Mouse (Mus musculus): ENCODE measurements around the gene Tesmin.

Tesmin gene

DNA sequence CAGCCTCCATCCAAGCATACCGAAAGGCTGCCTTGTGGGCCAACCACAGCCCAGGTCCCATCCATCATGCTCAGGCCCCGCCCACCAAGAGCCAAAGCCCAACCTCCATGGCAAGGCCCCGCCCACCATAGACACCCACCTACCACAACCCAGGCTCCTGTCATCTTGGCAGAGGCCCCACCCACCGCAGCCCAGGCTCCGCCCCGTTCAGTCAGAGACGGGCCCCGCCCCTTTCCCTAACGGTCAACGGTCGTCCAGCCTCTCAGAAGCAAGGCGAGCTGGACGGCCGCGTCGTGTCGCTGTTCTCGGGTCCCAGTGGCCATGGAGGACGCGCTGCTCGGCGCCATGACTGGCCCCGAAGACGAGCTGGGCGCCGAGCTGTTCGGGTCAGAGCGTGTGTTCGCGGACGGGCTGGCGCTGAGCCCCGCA is at the start of gene Tesmin:
Gene Tesmin, plus strand, starts transcription at position 229 of the 429 bp plus-strand sequence.
- DNase-seq, result peak; percentile 94 to 96

DNA sequence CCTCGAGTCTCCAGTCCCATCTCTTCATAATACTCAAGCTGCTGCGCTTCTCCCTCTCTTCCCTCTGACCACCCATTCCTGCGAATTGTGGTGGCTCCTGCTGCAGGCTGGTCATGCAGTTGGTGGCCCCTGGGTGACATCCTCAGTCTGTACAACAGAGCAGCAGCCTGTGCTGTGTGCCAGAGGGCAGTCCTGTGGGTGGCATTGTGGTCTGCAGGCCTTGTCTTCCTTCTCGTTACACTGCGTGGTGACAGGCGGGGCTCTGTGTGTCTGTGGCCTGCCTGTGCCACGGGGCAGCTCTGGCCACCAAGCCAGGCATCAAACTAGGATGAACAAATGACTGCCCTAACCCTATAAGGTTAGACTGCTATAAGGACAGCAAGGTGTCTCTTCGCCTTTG is 49.5 kb upstream of the Tesmin start:
- DNase-seq, result no peak

DNA sequence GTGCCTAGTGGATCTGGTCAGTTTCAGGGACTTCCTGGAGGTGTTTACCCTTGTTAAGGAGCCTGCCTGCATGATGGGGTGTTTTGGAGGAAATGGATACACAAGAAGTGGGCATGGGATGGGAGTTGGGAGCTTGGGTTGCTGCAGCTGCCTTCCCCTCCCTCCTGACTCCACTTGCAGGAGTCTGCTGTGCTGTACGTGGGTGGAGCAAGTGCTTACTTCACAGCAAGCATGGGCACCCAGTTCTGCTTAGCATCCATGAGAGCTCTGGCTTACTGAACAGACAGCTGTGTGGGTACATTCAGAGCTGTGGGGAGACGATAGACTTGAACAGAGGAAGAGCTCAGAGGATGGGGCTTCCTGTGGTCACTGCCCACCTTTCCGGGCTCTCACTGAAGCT is 47.6 kb upstream of the Tesmin start:
- no peak for DNase-seq

DNA sequence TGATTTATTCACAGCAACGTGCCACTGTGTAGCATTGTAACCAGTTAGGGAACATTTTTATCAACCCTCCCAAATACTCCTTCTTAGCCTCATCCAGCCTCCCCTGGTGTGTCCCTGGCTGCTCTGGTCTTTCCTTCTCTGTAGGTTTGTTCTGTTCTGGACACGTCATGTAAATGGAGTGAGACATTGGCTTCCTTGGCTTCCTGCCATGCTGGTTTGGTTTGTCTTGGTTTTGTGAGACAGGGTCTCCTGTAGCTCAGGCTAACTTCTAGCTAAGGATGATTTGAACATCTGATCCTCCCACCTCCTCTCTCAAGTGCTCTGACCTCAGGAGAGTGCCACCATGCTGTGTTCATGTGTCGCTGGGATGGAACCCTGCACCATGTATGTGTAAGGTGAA is 44.7 kb upstream of the Tesmin start:
- no peak for DNase-seq

DNA sequence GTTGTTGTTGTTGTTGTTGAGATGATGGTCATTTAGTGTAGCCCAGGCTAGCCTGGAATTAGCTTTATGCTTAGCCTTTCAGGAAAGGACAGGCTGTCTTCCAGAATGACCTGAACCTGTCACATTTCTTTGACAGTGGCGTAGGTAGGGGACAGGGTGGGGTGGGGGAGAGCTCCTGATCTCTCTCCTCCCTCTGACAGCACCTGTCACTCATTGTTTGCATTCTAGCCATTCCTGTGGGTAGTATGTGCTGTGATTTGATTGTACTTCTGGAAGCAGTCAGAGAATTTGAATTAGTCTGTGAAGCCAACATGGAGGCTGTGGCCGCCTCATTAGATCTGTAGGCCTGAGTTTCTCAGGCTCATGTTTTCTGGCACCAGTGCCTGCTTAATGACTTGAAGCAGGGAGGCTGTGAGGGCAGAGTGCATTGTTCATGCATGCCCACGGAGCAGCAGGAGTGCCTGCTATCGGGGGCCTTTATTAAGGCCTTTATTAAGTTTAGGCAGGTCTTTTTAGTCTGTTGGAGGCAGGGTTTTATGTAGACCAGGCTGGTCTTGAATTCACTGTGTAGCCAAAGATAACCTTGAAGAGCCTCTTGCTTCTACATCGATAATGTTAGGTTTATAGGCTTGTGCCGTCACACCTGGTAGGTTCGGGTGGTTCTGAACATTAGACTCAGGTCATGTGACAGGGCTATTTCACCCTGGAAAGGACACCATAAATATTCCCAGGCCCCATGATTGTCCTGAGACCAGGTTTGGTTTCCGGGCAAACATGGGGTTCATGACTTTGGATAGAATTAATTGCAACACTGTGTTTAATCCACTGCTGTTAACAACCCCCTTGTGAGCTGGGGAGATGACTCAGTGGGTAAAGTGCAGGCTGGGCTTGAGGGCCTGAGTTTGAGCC is 43.8 kb upstream of the Tesmin start:
- DNase-seq, result no peak

DNA sequence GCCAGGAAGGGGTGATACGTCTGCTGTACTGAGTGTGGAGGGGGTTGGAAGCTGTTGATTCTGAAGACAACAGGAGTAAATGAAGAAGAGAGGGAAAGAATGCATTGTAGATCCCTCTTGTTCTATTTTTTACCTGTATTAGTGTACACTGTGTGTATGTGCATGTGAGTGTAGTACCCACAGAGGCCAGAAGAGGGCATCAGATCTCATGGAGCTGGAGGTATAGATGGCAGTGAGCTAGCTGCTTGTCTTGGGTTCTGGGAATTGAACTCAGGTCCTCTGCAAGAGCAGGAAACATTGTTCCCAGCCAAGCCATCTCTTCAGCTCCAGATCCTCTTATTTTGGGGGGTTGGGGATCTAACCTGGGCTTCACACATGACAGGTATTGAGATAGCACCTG is 40.9 kb upstream of the Tesmin start:
- no peak for DNase-seq

DNA sequence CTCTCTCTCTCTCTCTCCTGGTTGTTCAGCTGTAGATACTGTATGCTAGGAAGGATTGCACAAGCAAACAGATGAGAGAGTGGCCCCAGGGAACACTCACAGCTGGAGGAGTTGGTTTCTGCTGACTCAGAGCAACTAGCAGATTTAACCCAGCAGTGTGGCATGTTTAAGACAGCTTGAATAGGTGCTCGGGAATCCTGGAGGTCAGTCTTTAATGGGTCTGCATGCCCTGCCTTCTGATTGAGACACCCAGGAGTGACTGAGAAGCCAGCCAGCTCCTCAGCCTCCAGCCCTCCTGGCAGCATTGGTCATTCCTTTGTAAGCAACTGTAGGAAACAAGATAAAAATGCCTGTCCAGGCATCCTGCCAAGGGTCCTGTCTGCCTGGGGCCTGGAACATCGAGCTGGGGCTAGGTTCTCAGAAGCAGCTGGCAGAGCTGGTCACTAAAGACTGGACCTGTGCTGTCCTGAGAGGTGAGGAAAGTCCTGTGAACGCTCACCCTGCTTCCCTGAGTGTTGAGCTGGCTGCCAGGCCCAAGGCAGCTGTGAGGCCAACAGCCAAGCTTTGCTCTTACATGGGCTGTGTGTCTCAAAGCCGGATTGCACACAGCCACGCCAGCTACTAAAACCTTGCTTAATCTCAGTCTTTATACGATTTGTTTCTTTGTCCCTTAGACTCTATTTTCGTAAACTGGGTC is 35.1 kb upstream of the Tesmin start:
- peak; percentile 78 to 89 for DNase-seq

DNA sequence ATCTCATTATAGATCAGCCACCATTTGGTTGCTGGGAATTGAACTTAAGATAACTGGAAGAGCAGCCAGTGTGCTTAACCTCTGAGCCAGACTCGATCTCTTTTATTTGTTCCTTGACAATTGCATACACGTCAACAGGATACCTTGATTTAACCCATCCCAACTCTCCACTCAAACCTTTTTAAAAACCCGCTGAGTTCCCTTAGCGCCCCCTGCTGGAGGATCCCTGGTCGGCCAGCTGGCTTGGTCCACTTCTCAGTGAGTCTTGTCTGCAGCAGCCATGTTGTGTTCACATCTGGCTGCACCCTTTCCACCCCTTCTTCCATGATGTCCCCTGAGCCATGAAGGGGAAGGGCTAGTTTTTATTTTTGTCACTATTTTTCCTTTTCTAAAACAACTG is 33.6 kb upstream of the Tesmin start:
- DNase-seq, result peak in 1 of 2 experiments; percentile 34

DNA sequence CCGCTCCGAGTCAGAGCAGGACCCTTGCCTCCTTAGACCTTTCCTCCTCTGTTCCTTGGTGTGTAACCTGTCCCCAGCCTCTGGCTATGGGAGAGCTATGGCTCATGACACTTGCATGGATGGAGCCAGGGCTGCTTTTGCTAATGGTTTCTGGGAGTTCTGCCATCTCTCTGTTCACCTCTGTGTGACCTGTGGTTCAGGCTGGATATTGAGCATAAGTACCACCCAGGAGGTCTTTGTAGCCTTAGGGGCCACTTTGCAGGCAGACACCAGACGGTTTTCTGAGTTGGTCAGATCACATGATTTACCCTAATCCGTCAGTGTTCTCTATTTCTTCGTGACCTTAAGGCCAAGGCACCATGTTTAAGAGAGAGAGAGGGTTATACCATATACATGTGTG is 32.1 kb upstream of the Tesmin start:
- no peak for DNase-seq

DNA sequence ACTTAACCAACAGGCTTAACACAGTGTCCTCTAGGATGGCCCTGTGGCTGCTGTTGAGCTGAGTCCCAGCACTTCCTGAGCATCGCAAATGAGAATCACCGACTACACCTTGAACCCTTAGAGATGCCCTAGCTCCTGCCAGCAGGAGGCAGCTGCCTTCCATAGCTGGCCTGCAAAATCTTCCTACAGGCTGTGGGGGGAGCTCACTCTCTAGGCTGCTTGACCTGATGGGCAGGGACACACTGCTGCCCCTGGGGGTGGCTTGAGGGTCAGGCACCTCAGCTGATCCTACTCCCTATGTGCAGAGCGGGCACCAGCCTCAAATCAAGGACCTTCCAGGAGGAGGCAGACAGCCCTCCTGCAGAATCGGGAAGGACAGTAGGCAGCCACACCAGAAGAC is 31.0 kb upstream of the Tesmin start:
- DNase-seq, result no peak

DNA sequence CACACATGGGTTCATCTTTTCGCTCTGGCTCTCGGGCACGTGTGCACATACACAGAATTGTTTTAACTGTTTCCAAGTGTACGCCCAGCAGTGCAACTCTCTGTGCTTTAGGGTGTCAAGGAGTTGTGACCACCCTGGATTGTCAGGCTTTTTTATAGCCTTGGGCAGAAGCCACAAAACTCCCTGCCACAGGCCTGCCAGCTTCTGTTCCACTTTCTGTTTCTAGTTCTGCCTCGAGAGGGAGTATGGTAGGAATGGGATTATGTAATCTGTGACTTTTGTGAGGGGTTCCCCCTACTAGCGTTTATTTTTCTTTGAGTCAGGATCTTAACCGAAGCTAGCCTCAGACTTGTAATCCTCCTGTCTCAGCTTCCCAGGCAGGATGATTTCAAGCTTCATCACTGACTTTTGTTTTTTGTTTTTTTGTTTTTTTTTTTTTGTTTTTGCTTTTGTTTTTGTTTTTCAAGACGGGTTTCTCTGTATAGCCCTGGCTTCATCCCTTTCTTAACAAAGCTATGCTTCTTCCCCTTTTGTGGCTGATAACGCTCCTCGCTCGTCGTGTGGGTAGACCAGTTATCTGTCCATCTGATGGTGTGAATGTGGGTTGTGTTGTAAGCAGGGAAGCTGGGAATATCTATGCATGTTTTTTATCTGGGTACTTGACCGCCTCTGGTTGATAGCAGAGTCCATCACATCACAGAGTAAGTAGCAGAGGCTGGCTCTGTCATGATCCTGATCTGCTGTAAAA is 28.6 kb upstream of the Tesmin start:
- DNase-seq, result no peak

DNA sequence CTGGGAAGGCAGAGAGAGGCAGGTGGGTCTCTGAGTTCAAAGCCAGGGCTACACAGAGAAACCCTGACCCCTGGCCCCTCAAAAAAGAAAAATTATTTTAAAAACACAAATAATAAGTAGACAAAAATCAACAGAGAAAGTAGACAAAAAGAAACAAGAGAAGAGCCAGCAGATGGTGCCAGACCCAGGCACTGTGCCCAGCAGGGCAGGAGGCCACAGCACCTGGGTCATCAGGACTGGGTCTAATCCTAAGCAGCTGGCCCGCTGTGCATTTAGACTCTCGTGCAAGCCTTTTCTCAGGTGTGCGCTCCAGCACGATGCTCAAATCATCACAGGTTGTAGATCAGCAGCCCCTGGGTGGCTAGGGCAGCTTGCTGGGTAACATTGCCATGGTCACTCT is 25.1 kb upstream of the Tesmin start:
- no peak for DNase-seq

DNA sequence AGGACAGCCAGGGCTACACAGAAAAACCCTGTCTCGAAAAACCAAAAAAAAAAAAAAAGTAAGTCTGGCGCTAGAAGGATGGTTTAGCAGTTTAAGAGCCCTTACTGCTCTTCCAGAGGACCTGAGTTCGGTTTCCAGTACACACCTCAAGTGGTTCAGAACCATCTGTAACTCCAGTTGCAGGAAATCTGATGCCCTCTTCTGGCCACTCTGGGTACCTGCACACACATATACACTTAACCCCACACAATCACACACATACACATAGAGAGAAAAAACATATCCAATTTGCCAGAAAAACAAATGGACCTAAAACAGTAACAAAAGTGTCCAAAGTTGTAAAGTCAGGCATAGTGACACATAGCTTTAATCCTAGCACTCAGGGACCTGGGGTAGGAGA is 23.6 kb upstream of the Tesmin start:
- DNase-seq, result no peak

DNA sequence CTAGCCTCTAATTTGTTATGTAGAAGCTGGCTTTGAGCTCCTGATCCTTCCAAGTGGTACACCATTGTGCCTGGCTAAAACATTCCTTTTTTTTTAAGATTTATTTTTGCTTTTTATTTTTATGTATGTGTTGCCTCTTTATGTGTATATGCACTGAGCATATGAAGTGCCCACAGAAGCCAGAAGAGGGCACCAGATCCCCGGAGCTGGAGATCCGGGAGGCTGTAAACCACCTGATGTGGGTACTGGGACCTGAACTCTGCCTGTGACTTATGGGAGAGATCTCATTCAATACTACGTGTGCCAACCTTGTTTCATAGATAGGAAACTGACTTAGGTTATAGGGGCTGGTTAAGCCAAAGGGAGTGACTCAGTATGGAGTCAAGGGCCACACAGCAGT is 20.4 kb upstream of the Tesmin start:
- no peak for DNase-seq

DNA sequence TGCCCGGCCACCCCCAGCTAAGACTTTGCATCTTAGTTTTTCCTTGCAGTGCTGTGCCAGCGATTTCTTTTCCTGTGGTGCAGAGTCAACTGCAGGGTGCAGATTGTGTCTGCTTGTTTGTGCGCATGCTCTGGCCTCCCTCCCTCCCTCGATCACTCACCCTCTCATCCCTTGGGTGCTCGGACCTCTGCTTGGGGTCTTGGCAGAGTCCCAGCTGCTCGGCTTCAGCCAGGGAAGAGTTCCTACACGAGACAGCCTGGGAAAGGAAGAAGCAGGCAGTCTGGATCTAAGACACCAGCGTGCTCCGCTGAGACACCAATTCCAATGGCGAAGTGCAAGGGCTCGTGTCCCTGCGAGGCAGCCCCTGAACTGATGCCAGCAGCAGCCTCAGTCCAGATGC is 15.3 kb upstream of the Tesmin start:
- peak in 1 of 2 experiments; percentile 61 for DNase-seq

DNA sequence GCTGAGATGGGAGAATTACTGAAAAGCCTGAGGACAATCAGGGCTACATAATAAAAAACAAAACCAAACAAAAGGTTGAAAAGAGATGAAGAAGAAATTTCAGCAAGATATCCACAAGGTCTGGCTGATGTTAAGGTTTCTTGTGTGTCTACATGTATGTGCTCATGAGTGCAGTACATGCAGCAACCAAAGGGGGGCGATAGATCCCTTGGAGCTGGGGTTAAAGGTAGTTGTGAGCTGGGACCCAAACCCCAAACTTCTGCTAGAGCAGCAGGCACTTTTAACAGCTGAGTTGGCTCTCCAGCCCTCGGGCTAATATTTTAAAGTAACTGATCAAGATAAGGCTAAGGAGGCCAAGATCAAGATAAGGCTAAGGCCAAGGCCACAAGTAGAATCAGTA is 14.6 kb upstream of the Tesmin start:
- DNase-seq, result no peak

DNA sequence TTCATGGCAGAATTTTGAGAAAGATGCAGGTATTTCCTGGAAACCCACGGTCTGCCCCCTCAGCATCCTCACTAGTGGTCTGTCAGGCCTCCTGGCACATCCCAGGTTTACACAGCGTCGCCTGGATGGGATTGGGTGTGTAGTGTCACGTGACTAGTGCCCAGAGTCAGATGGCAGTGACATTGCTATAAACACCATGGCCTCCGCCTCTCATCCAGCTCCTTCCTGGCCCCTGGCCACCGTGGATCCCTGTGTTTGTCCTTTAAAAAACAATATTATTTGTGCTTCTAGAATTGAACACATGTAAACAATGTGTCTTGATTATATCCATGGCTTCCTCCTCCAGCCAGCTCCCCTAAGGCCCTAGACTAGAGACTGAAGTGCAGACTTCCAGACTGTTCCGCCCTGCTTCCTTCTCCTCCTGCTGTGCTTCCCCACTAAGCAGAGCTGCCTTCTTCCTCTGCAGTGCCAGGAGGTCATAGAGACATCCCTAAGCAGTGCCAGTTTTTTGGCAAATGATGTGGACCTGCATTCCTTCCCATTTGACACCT is 12.6 kb upstream of the Tesmin start:
- DNase-seq, result peak; percentile 60 to 84

DNA sequence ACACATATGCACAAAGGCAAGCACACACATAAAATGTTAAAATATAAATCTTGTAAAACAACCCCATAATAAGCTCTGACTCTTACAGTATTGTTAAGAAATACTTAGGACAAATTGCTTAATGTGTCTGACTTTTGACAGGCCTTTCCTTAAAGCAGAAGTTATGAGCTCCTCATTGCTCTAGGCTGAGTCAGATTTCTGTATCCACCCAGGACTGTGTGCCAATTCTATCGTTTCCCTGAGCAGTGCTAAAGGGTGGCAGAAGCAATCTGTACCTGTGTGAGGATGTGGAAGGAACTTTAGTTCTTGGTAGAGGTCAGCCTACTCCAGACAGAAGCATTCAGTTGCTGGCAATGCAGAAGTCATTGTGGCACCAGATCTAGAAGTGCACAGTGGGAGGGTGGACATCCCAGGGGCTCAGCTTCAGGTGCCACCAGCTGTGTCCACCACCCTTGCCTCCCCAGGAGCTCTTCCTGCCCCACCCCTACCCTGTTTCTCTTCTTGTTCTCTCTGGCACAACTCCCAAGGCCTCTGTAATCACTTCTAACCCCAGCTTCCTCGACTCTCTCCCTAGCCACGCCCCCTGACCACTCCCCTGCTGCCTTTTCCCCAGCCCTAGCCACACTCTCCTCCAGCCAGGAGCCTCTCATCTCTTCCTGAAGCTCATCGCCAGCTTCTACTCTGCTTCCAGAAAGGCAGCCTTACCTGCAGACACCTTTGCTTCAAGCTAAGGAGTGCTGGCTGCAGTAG is 11.5 kb upstream of the Tesmin start:
- peak; percentile 68 to 76 for DNase-seq

DNA sequence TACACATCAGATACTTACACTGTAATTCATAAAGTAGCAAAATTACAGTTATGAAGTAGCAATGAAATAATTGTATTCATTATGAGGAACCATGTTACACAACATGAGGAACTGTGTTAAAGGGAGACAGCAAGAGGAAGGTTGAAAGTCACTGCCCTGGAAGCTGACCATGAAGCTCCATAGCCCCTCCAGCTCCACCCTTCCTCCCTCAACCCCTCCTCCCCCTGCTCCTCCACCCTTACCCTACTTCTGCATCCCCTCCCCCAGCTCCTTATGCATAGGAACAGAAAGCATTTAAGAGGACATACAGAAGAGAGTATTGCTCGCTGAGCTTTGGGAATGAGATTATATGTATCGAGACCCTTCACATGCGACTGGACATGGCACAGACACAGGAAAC is 10.0 kb upstream of the Tesmin start:
- DNase-seq, result peak in 1 of 2 experiments; percentile 51

DNA sequence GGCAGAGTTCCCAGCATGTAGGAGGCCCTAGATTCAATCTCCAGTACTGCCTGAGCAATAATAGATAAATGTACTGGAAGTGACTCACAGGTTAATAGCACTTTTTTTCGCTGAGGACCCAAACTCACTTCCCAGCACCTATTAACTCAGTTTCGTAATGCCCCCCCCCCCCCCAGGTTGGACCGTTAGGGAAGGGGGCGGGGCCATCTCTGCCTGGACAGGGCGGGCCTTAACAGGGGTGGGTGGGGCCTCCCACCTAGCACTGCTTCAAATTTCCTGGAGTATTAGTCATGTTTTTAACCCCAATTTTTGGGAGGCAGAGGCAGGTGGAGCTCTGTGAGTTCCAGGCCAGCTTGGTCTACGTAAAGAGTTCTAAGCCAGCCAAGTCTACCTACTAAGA is 596 bp upstream of the Tesmin start:
- DNase-seq, result no peak

DNA sequence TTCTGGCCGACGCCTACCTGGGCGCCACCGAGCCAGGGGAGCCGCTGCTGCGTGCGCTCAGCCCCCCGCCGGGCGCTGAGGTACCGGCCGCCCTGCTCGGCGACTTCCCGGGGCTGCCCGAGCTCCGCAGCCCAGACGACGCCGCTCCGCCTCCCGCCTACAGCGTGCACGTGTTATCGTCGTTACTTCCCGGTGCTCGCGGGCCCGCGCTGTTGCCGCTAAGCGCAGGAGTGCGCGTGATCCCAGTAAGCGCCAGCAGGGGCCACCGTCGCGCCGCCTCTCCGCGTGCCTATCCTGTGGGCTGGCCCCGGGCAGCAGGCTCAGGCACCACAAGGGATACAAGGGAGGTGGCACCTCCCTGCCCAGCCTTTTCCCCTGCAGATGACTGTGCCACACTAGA is 432 bp downstream of the Tesmin start:
- DNase-seq, result peak; percentile 94 to 96

DNA sequence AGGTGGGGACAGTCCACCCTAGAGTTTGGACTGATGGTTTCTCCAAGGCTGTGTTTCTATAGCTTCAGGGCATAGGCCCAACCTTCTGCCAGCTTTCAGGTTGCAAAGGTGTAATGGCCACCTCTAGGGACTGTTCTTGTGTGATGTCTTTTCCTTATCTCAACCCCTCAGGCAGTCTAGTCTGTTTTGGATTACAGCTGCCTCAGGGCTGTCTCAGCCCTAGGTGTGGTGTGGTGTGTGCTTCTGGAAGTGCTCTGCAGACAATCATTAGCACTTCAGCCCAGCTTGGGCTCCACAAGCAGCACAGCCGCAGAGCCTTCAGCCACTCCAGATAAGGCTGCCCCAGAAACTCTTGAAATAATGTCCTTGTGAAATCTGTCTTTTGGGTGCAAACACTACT is 3.7 kb downstream of the Tesmin start:
- DNase-seq, result no peak

All from lung, postnatal 4 days (tissue).